Mouse (Mus musculus) left cerebral cortex, adult 2 months (tissue): ENCODE data around the gene Scd4. TPM values are rescaled to one million over a fixed set of nuclear protein-coding genes. Genes with fewer than 3 reads are reported as not detected.
"Not testable (repeated sequence)": the region's sequence is repeated elsewhere in the genome, so short reads cannot be mapped to it uniquely, and the experiment has no call there.

Experiments used
- DNase-seq, 2 experiments: peaks; one replicate each; pipeline ENCODE4 v3.0.0; 2021 to 2022; ENCODE audit warnings: low spot score in 2 of 2, mixed read lengths in 1 of 2; ENCODE audit errors: extremely low spot score in 1 of 2
- H3K27ac ChIP-seq: fragments of 200-600 bp; 2 replicates; pipeline ENCODE4 v1.8.1; 2022
- H3K4me3 ChIP-seq: fragments of 200-600 bp; 2 replicates; pipeline ENCODE4 v1.8.1; 2022
- CTCF ChIP-seq: fragments of 200-600 bp; IDR thresholded peaks from 2 replicates; pipeline ENCODE4 v1.8.1; 2022; ENCODE audit warnings: antibody characterized with exemption, mild to moderate bottlenecking, moderate library complexity
- intact Hi-C: fragments of 180-260 bp; cut with DNase I; formaldehyde crosslinking; loops from one replicate; pipeline ENCODE4 v1.15.1; 2025
- total RNA-seq, 2 experiments: library from RNA; stranded (reverse); gene quantifications; 2 replicates each; pipeline ENCODE4 v1.2.3; 2021

The Scd4 gene
- total RNA-seq, 2 experiments from 2014 or later, result 2.1 to 2.3 TPM

DNA sequence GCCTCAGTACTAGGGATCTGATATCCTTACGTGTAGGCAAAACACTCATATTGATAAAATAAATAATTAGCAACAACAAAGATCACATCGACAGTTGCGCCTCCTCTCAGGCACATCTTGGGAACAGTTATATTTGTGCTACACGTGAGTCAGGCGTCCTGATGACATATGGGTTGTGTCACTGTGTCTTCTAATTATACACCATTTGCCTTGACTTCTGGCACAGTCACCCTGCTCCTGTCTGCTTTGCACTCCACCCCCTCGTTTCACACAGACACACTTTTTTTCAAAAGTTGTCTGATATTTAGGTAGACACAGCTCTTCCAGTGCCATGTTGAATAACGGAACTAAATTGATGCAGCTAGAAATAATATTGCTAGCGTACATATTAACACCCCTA is 31.1 kb downstream of the Scd4 start:
- H3K27ac ChIP-seq, result no peak overlapping the region
- intact Hi-C loops, result loop anchor here (5.0 kb wide), 1 partner anchor 47 kb away; no protein-coding TSS in a partner anchor
- no peak overlapping the region for H3K4me3 ChIP-seq
- no peak for TF ChIP-seq CTCF
- peak in 1 of 2 experiments; percentile 14 for DNase-seq

GRCm38 (mm10) chr19:44365733-44366132 is 32.8 kb downstream of the Scd4 start:
- no peak for DNase-seq
- Histone ChIP-seq H3K4me3 (no peak overlapping the region), H3K27ac (no peak overlapping the region)
- no peak for TF ChIP-seq CTCF
- intact Hi-C loops, result no loop called here

DNA sequence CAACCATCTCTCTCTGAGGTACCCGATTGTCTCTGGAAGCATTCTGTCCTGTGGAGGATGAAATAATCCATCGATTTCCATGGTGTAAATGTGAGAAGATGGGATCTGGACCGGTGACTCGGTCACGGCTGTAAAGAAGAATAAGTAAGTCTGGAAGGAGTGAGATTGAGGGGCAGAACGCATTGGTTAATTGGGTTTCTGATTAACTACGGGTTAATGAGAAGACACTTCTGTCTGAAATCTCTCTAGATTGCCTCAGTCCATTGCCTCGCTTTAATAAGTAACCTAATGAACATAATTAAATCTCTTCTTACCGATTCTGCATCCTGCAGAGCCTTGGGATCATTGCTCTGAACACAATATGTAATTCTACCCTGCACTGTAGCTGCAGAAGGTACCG is 34.2 kb downstream of the Scd4 start:
- H3K4me3 ChIP-seq, intact Hi-C loops, DNase-seq, H3K27ac ChIP-seq: not testable (repeated sequence)

DNA sequence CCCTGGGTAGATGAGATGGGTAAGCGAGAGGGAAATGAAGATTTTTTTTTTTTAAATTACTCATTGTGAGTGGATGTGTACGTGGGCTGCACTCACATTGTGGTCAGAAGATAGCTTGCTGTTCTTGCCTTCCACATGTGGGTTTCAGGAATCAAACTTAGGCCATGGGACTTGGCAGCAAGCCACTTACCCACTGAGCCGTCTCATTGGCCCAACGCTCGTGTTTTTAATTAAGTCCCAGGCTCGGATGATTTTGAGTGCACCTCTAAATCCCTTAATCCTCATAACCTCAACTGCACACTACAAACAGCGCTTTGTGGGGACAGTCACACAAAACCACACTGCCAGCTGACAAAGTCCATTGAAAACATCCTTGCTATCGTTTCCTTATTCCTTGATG is 36.5 kb downstream of the Scd4 start:
- Histone ChIP-seq H3K27ac (no peak overlapping the region), H3K4me3 (no peak overlapping the region)
- no peak for DNase-seq
- intact Hi-C loops, result no loop called here
- no peak for TF ChIP-seq CTCF

DNA sequence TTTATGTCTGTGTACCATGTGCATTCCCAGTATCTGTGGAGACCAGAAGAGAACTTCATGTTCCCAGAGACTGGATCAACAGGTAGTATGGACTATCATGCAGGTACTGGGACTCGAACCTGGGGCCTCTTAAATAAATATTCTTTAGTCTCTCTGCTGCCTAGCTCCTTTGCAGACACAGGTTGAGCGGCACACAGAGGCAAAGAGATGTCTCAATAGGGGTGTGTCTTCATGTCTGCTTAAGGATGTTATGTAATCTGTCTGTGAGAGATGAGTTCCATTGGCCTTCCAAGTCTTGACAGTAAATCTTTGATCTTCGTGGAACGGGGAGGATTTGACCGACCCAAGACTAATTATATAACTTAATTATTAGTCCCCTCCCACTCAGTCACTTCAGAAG is 37.3 kb downstream of the Scd4 start:
- Histone ChIP-seq H3K27ac (no peak overlapping the region), H3K4me3 (no peak overlapping the region)
- DNase-seq, result no peak
- TF ChIP-seq CTCF, result no peak
- intact Hi-C loops, result no loop called here

DNA sequence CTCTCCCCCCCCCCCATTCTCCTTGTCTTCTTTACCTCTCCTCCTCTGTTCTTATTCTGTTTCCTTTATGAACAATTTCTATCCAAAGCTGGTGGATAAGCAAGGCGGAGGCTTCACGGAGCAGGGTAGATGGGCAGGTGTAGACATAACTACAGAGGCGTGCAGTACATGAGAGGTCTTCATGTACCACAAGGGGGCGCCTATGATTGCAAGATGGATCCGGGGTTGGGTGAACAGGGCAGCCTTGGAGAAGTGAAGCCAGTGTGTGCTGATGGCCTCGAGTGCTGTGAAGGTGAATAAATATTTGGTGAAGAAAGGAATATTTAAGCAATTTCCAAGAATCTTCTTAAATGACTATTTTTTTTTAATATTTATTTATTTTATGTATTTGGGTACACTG is 40.1 kb downstream of the Scd4 start:
- Histone ChIP-seq H3K4me3 (no peak overlapping the region), H3K27ac (no peak overlapping the region)
- intact Hi-C loops, result loop anchor here (1.0 to 2.0 kb wide), 2 partner anchors 46 to 172 kb away; partner anchors contain the start of gene Sec31b
- peak; percentile 77 for TF ChIP-seq CTCF
- peak; percentile 65 to 70 for DNase-seq

DNA sequence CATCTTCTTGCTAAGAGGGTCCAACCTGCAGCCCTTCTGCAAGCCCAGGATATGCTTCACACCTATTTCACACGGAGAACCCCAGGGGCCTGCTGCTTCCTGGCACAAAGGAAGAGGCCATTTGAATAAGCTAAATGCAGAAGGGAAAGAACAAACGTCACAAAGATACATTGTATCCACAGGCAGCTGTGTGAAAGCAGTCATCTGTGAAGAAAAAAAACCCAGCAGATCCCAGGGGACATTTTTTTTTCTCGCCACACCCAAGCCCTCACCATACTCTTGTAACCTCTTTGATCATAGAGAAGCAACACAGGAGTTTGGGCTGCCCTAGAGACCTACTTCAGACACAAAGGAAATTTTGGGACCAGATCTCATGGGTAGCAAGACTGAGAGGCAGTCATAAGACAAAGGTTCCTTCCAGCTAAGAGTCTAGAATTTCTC is 43.6 kb downstream of the Scd4 start:
- intact Hi-C loops, result no loop called here
- Histone ChIP-seq H3K4me3 (no peak overlapping the region), H3K27ac (no peak overlapping the region)
- TF ChIP-seq CTCF, result no peak
- DNase-seq, result no peak

GRCm38 (mm10) chr19:44377629-44378375 is 44.9 kb downstream of the Scd4 start:
- DNase-seq, result no peak
- TF ChIP-seq CTCF, result no peak
- Histone ChIP-seq H3K4me3 (no peak overlapping the region), H3K27ac (no peak overlapping the region)
- intact Hi-C loops, result no loop called here

GRCm38 (mm10) chr19:44379090-44379489 is 46.2 kb downstream of the Scd4 start:
- intact Hi-C loops, result no loop called here
- Histone ChIP-seq H3K4me3 (no peak overlapping the region), H3K27ac (no peak overlapping the region)
- no peak for DNase-seq
- no peak for TF ChIP-seq CTCF

- no peak overlapping the region for H3K4me3 ChIP-seq
- DNase-seq, result no peak
- no peak for TF ChIP-seq CTCF
- H3K27ac ChIP-seq, result no peak overlapping the region
- intact Hi-C loops, result no loop called here
These were observed 47.2 kb downstream of the Scd4 start for GRCm38 (mm10) chr19:44380065-44380464.

GRCm38 (mm10) chr19:44382682-44383321 is 49.9 kb downstream of the Scd4 start:
- Histone ChIP-seq H3K27ac (no peak overlapping the region), H3K4me3 (no peak overlapping the region)
- intact Hi-C loops, result no loop called here
- no peak for TF ChIP-seq CTCF
- DNase-seq, result no peak

- DNase-seq, result no peak
- no peak overlapping the region for H3K27ac ChIP-seq
- intact Hi-C loops, result no loop called here
- no peak overlapping the region for H3K4me3 ChIP-seq
- TF ChIP-seq CTCF, result no peak
These were observed 53.1 kb downstream of the Scd4 start for GRCm38 (mm10) chr19:44385887-44386498.
